Mouse (Mus musculus) lung, adult 2 months (tissue): ENCODE results near the gene Vps11.

Experiments
- CTCF ChIP-seq: fragments of 200-500 bp; IDR thresholded peaks from 2 replicates; pipeline ENCODE4 v1.5.1; 2011; ENCODE audit warnings: mild to moderate bottlenecking, low read length, control low read depth; ENCODE audit not compliant: insufficient read depth
- POLR2A ChIP-seq: fragments of 200-500 bp; IDR thresholded peaks from 2 replicates; pipeline ENCODE4 v1.6.1; 2011; ENCODE audit warnings: low read depth, mild to moderate bottlenecking, control low read depth, low read length, borderline replicate concordance; ENCODE audit errors: extremely low read depth

GRCm38 (mm10) chr9:44341487-44341886 is 20.0 kb downstream of the Vps11 start:
- TF ChIP-seq CTCF, result no peak
- no peak for TF ChIP-seq POLR2A
